Mouse (Mus musculus) CD4-positive, CD25-positive, alpha-beta regulatory T cell, adult 4 months (primary cell): ENCODE data around the gene Myo1b. TPM values are rescaled to one million over a fixed set of nuclear protein-coding genes. Genes with fewer than 3 reads are reported as not detected.
"Not testable (repeated sequence)": the region's sequence is repeated elsewhere in the genome, so short reads cannot be mapped to it uniquely, and the experiment has no call there.

Experiments used
- ATAC-seq: one replicate; pipeline ENCODE4 v1.8.0; 2017
- polyA plus RNA-seq, 2 experiments: library from polyadenylated mRNA; unstranded; fragments of 100-300 nt; shearing (Covaris generic); gene quantifications; one replicate each; pipeline ENCODE4 v1.2.1; 2017

Myo1b gene
- polyA plus RNA-seq, 2 experiments from 2014 or later = 0.23 to 1.1 TPM

GRCm38 (mm10) chr1:51894721-51895120 is 21.1 kb downstream of the Myo1b start:
- no peak for ATAC-seq

- ATAC-seq = no peak
Observed at GRCm38 (mm10) chr1:51893521-51894355, 22.1 kb downstream of the Myo1b start.

GRCm38 (mm10) chr1:51892005-51892404 is 23.9 kb downstream of the Myo1b start:
- no peak for ATAC-seq

- no peak for ATAC-seq
Observed at GRCm38 (mm10) chr1:51888046-51888813, 27.6 kb downstream of the Myo1b start.

GRCm38 (mm10) chr1:51885356-51885983 is 30.4 kb downstream of the Myo1b start:
- no peak for ATAC-seq

GRCm38 (mm10) chr1:51883211-51883610 is 32.7 kb downstream of the Myo1b start:
- no peak for ATAC-seq

- no peak for ATAC-seq
Observed at GRCm38 (mm10) chr1:51882752-51883151, 33.1 kb downstream of the Myo1b start.

- no peak for ATAC-seq
Observed at GRCm38 (mm10) chr1:51879927-51880814, 35.7 kb downstream of the Myo1b start.

- no peak for ATAC-seq
Observed at GRCm38 (mm10) chr1:51879333-51879770, 36.5 kb downstream of the Myo1b start.

- no peak for ATAC-seq
Observed at GRCm38 (mm10) chr1:51875462-51876225, 40.2 kb downstream of the Myo1b start.

GRCm38 (mm10) chr1:51872493-51873261 is 43.2 kb downstream of the Myo1b start:
- ATAC-seq = no peak

- not testable (repeated sequence) for ATAC-seq
Observed at GRCm38 (mm10) chr1:51871234-51871633, 44.6 kb downstream of the Myo1b start.

- no peak for ATAC-seq
Observed at GRCm38 (mm10) chr1:51862828-51863421, 52.9 kb downstream of the Myo1b start.

- ATAC-seq = no peak
Observed at GRCm38 (mm10) chr1:51860837-51861236, 55.0 kb downstream of the Myo1b start.

- no peak for ATAC-seq
Observed at GRCm38 (mm10) chr1:51856946-51857345, 58.9 kb downstream of the Myo1b start.

GRCm38 (mm10) chr1:51856245-51856915 is 59.5 kb downstream of the Myo1b start:
- ATAC-seq = no peak

- ATAC-seq = no peak
Observed at GRCm38 (mm10) chr1:51855541-51856244, 60.2 kb downstream of the Myo1b start.

GRCm38 (mm10) chr1:51852314-51852713 is 63.6 kb downstream of the Myo1b start:
- ATAC-seq = no peak
